In the genomic region with DNA sequence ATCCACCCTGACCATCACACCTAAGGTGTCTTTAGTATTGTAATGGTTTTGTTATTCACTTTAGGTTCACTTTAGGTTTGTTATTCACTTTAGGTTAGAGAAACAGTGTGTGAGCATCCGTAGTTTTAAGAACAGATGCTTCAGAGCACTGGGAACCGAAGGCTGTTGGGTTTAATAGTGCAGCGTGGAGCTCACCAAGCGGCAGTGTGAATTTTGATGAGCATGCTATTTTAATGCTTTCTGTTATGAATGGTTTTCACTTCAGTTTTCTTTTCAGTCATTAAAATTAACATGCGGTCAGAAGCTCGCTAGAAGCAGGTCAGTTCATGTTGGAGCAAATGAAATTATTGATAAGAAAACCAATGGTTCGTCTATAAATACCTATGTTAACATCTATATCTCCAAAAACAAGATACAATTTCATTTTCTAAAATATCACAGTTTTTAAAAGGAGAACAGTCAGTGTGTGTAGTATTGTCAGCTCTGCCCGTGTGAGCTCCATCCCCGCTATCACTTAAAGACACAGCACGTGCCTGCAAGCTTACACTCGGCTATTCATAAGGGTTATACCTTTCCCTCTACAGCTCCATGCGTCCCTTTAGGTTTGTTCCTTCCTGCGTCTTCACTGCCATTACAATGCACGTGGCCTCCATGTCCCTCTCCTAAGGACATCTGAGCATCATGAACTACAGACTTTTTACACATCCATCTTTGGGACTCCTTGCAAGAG, we compare ENCODE assay signal across 10 mouse cellular contexts.
"Had no signal": no experiment of that assay in that cellular context is flagged by ENCODE, and none has a peak within 500 bp of the region (broad histone marks: within the 10 kb centered on the region; RNA-seq: fewer than 3 reads in every experiment).

No protein-coding gene starts in this region.

- ATAC-seq: liver, postnatal 0 days; midbrain, embryonic 13.5 days had no signal

- H3K27ac ChIP-seq: kidney, postnatal 0 days; limb, embryonic 12.5 days; liver, embryonic 13.5 days; midbrain, embryonic 13.5 days had no signal

- H3K27me3 ChIP-seq: limb, embryonic 12.5 days; liver, embryonic 13.5 days; midbrain, embryonic 13.5 days had no signal

- DNase-seq: kidney, adult 9 months; kidney, postnatal 36 days; liver; liver, embryonic 13.5 days; liver, postnatal 0 days; thymus, adult 18-20 months; thymus, postnatal 14 days had no signal

- H3K9ac ChIP-seq: limb, embryonic 12.5 days; liver, embryonic 13.5 days; liver, postnatal 0 days; midbrain, embryonic 13.5 days had no signal

- H3K4me3 ChIP-seq: limb, embryonic 12.5 days; liver, embryonic 13.5 days; midbrain, embryonic 13.5 days had no signal

- H3K9me3 ChIP-seq: limb, embryonic 12.5 days; liver, embryonic 13.5 days; midbrain, embryonic 13.5 days had no signal

- H3K4me1 ChIP-seq: midbrain, embryonic 13.5 days had no signal

- H3K4me2 ChIP-seq: limb, embryonic 12.5 days; liver, embryonic 13.5 days; midbrain, embryonic 13.5 days had no signal

- H3K36me3 ChIP-seq: limb, embryonic 12.5 days; liver, embryonic 13.5 days; midbrain, embryonic 13.5 days had no signal
